Comparison of ENCODE assay signal across 28 mouse cellular contexts in genomic region chr19:20513688-20514361, GRCm38 (mm10). TPM values are rescaled to one million over a fixed set of nuclear protein-coding genes. Genes with fewer than 3 reads are reported as not detected.
DNase-seq lines count a peak whose midpoint lies in the region; ATAC-seq and TF ChIP-seq lines count a peak whose summit lies in the region.
"Had no signal": no experiment of that assay in that cellular context is flagged by ENCODE, and none has a peak within 500 bp of the region (broad histone marks: within the 10 kb centered on the region; RNA-seq: fewer than 3 reads in every experiment).

No protein-coding gene starts in this region.

- H3K36me3 ChIP-seq in kidney, postnatal 0 days (ENCODE audit: insufficient read depth, low read length), result no peaks in the 10 kb centered on the region
- no peaks in the 10 kb centered on the region for H3K36me3 ChIP-seq in stomach, postnatal 0 days (ENCODE audit: control insufficient read depth, insufficient read depth, low read length)
- H3K36me3 ChIP-seq in intestine, postnatal 0 days (ENCODE audit: control insufficient read depth, insufficient read depth), result no peaks in the 10 kb centered on the region
- H3K36me3 ChIP-seq: embryonic facial prominence, embryonic 15.5 days; hindbrain, embryonic 12.5 days; liver, embryonic 13.5 days; midbrain, embryonic 15.5 days; neural tube, embryonic 15.5 days had no signal

- in situ Hi-C loops in Patski (cut with MboI; ENCODE audit: low pct_unique_long_range_greater_than_20kb), result no loop called here

- no peak overlapping the region for H3K4me3 ChIP-seq in kidney, postnatal 0 days (replicated peaks; ENCODE audit: low read depth, low read length)
- no peak overlapping the region for H3K4me3 ChIP-seq in stomach, postnatal 0 days (ENCODE audit: low read depth, low read length)
- no peak overlapping the region for H3K4me3 ChIP-seq in intestine, postnatal 0 days (ENCODE audit: low read depth, low read length)
- H3K4me3 ChIP-seq: embryonic facial prominence, embryonic 15.5 days; hindbrain, embryonic 12.5 days; liver, embryonic 13.5 days; midbrain, embryonic 15.5 days; neural tube, embryonic 15.5 days had no signal

- H3K9ac ChIP-seq in kidney, postnatal 0 days (ENCODE audit: low read depth, low read length), result no peak overlapping the region
- no peak overlapping the region for H3K9ac ChIP-seq in stomach, postnatal 0 days (ENCODE audit: low read length)
- no peak overlapping the region for H3K9ac ChIP-seq in intestine, postnatal 0 days (ENCODE audit: low read depth, low read length)
- H3K9ac ChIP-seq: embryonic facial prominence, embryonic 15.5 days; hindbrain, embryonic 12.5 days; liver, embryonic 13.5 days; lung, embryonic 14.5 days; midbrain, embryonic 15.5 days; neural tube, embryonic 15.5 days had no signal

- H3K27ac ChIP-seq in kidney, postnatal 0 days, result no peak overlapping the region
- peak overlapping the region; percentile 24; the same call in 1 of the 2 replicates for H3K27ac ChIP-seq in stomach, postnatal 0 days (replicated peaks)
- no peak overlapping the region for H3K27ac ChIP-seq in intestine, postnatal 0 days (ENCODE audit: low read depth, low read length)
- H3K27ac ChIP-seq: embryonic facial prominence, embryonic 15.5 days; hindbrain, embryonic 12.5 days; liver, embryonic 13.5 days; midbrain, embryonic 15.5 days; neural tube, embryonic 15.5 days had no signal

- TF ChIP-seq EP300 in stomach, postnatal 0 days (optimal IDR thresholded peaks at IDR 0.05), result no peak

- POLR2A ChIA-PET in Patski (lab: Charles Lee), result no interaction called here

- H3K4me1 ChIP-seq in kidney, postnatal 0 days (replicated peaks; ENCODE audit: insufficient read depth, low read length), result no peaks in the 10 kb centered on the region
- H3K4me1 ChIP-seq in stomach, postnatal 0 days (replicated peaks; ENCODE audit: control insufficient read depth, insufficient read depth), result no peaks in the 10 kb centered on the region
- H3K4me1 ChIP-seq in intestine, postnatal 0 days (replicated peaks; ENCODE audit: control insufficient read depth, insufficient read depth, low read length), result no peaks in the 10 kb centered on the region
- H3K4me1 ChIP-seq: hindbrain, embryonic 12.5 days; liver, embryonic 13.5 days; midbrain, embryonic 15.5 days; neural tube, embryonic 15.5 days had no signal

- peak; percentile 2 for DNase-seq in kidney, postnatal 0 days (ENCODE audit: low spot score)
- no peak for DNase-seq in kidney, postnatal 25 days
- DNase-seq in lung, postnatal 36 days, result peak; percentile 15
- DNase-seq in lung, postnatal 14 days, result no peak
- no peak for DNase-seq in Patski (ENCODE audit: low read depth, low spot score)
- DNase-seq in stomach, postnatal 0 days (ENCODE audit: low spot score), result no peak
- DNase-seq: adrenal gland, postnatal 25 days; cerebellum, adult 11-12 months; cerebellum, adult 9-11 months; heart, postnatal 36 days; kidney, adult 11 months; kidney, postnatal 36 days; layer of hippocampus, postnatal 36 days; left cerebral cortex, postnatal 4 days; liver, embryonic 13.5 days; retina, postnatal 1 day; right cerebral cortex, postnatal 14 days; thymus, adult 18-20 months; thymus, postnatal 25 days had no signal

- 48% methylated on average over 6 of the region's 6 CpGs for WGBS in kidney, postnatal 0 days
- 41% methylated on average over 6 of the region's 6 CpGs for WGBS in stomach, postnatal 0 days
- WGBS in intestine, postnatal 0 days, result 53% methylated on average over 6 of the region's 6 CpGs

- no peak for ATAC-seq in kidney, postnatal 0 days (replicated peaks; ENCODE audit: low FRiP score, low read depth)
- peak; percentile 95 for ATAC-seq in Patski
- no peak for ATAC-seq in stomach, postnatal 0 days (ENCODE audit: low FRiP score, low TSS enrichment)
- no peak for ATAC-seq in intestine, postnatal 0 days
- ATAC-seq: forebrain, embryonic 14.5 days; midbrain, embryonic 15.5 days had no signal

- CTCF ChIA-PET in Patski (lab: Charles Lee), result interaction anchor here (0.5 to 2.0 kb wide), 3 partner anchors 11 to 601 kb away, joined by 3 to 5 read pairs (median 3); no protein-coding TSS in a partner anchor

- no peak for TF ChIP-seq CTCF in kidney, postnatal 0 days (IDR thresholded peaks at IDR 0.05; ENCODE audit: low read depth)
- TF ChIP-seq CTCF in Patski (IDR thresholded peaks at IDR 0.05), result no peak
- TF ChIP-seq CTCF in stomach, postnatal 0 days (IDR thresholded peaks at IDR 0.05; ENCODE audit: low read depth), result no peak
- TF ChIP-seq CTCF in intestine, postnatal 0 days (IDR thresholded peaks at IDR 0.05; ENCODE audit: low read depth), result no peak

- no peaks in the 10 kb centered on the region for H3K27me3 ChIP-seq in kidney, postnatal 0 days (ENCODE audit: insufficient read depth, low read length)
- H3K27me3 ChIP-seq in Patski, result no peaks in the 10 kb centered on the region
- no peaks in the 10 kb centered on the region for H3K27me3 ChIP-seq in stomach, postnatal 0 days (ENCODE audit: control insufficient read depth, insufficient read depth, low read length)
- no peaks in the 10 kb centered on the region for H3K27me3 ChIP-seq in intestine, postnatal 0 days (replicated peaks; ENCODE audit: control insufficient read depth, insufficient read depth, low read length)
- H3K27me3 ChIP-seq: CH12.LX; embryonic facial prominence, embryonic 15.5 days; hindbrain, embryonic 12.5 days; liver, embryonic 13.5 days; midbrain, embryonic 15.5 days; neural tube, embryonic 15.5 days had no signal

- H3K9me3 ChIP-seq in kidney, postnatal 0 days (replicated peaks; ENCODE audit: low read length), result no peaks in the 10 kb centered on the region
- H3K9me3 ChIP-seq in stomach, postnatal 0 days (ENCODE audit: control insufficient read depth, low read length), result no peaks in the 10 kb centered on the region
- no peaks in the 10 kb centered on the region for H3K9me3 ChIP-seq in intestine, postnatal 0 days (ENCODE audit: control insufficient read depth)
- H3K9me3 ChIP-seq: embryonic facial prominence, embryonic 15.5 days; hindbrain, embryonic 12.5 days; liver, embryonic 13.5 days; midbrain, embryonic 15.5 days; neural tube, embryonic 15.5 days had no signal

- no peak overlapping the region for H3K4me2 ChIP-seq in kidney, postnatal 0 days (ENCODE audit: low read length)
- H3K4me2 ChIP-seq in stomach, postnatal 0 days (replicated peaks; ENCODE audit: low read depth), result no peak overlapping the region
- H3K4me2 ChIP-seq in intestine, postnatal 0 days (replicated peaks; ENCODE audit: low read depth), result no peak overlapping the region
- H3K4me2 ChIP-seq: embryonic facial prominence, embryonic 15.5 days; heart, embryonic 11.5 days; hindbrain, embryonic 12.5 days; liver, embryonic 13.5 days; lung, embryonic 14.5 days; midbrain, embryonic 15.5 days; neural tube, embryonic 15.5 days had no signal

RNA-seq across cellular contexts. Expression of gene Aldh1a1, which starts 21.3 kb away (rescaled TPM):
- 4.0 and 4.1 TPM in 2 replicates for polyA plus RNA-seq in kidney, postnatal 0 days (2015; fragmentation: Nextera tagmentation; extraction: Ambion mirVana)
- polyA plus RNA-seq in Patski (2021), result 80.5 TPM
- 71.3 and 75.7 TPM in 2 replicates for polyA plus RNA-seq in stomach, postnatal 0 days (2015; fragmentation: Nextera tagmentation; extraction: Ambion mirVana)
- polyA plus RNA-seq in intestine, postnatal 0 days (2015; fragmentation: Nextera tagmentation; extraction: Ambion mirVana), result 37.4 and 39.2 TPM in 2 replicates

Comparison
In these comparisons a context has a peak if more than half of its experiments do, and no peak if none do; other contexts are left out.
1. DNase-seq: peak in kidney, postnatal 0 days (single experiment) and lung, postnatal 36 days (single experiment); none in kidney, postnatal 25 days (0 of 2), lung, postnatal 14 days (single experiment), Patski (single experiment) and stomach, postnatal 0 days (single experiment).